Mouse (Mus musculus) ES-CJ7 (cell line): ENCODE measurements around the gene Stox2.

Source experiments
- DNase-seq: peaks from one replicate; pipeline ENCODE4 v3.0.0; 2011; ENCODE audit warnings: low read depth, low spot score

Stox2 gene

DNA sequence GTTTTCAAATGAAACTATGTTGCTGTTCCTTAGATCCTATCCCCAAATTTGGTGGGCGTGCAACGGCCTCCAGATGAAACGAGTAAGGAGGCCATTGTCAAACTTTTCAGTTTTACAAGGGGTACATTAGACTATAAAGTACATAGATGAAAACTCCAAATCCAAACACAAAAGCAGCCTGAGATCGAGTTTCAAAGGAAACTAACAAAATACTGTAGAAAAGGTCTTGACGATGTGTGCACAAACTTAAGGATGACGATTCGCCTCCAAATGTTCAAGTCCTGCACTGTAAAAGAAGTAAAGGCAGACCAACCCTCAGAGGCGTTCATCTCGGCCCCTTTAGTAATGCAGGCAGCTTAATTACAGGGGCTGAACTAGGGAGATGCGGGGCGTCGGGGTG lies 34.8 kb downstream of the Stox2 start:
- no peak for DNase-seq

DNA sequence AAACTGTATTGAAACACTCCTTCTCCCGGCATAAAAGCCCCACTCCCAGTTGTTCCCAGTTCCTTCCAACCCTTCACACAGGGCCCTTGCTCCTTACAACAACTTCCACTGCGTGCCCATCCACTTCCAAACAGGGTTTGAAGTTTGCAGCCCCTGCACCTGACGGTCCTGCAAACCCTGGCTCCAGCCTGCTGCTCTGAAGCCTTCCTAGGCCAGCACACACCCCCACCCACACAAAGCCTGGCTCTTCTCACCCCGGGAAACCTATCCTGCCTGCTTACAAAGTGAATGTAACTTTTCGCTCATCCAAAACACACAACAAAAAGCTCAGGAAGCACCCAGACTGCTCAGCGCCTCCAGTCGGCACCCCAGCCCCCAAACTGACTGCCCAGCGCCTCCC lies 37.1 kb downstream of the Stox2 start:
- DNase-seq, result no peak

DNA sequence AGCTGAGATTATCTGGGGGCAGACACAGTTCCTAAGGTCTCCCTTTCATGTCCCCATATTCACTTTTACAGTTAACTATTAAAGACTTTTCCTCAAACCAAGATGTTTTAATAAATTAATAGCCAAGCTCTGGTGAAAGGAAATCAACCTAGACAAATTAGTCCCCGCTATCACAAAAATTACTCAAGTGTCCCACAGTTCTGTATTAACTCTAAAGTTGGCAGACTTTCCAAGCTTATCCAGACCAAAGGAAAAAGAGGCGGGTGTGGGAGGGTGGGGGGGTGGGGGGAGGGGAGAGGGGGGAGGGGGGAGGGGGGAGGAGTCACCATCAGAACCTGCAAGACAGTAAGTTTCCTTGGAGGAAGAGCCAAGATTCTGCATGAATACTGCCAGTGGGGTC lies 41.3 kb downstream of the Stox2 start:
- no peak for DNase-seq

DNA sequence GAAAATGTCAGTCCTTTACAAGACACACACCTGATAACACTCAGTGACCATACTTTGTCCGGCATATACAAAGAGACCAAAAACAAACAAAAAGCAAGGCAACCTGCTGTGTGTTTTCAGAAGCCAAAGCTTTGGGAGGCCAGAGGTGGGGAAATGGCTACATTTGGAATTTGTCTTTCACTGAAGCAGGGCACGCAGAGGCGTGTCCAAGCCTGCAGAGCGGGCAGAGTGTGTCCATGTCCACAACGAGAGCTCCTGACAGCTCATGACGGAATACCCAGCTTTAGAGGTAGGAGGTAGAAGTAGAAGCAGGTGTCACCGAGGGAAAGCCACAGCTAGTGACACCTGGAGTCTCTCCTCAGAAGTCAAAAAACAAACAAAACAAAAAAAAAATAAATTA lies 53.2 kb downstream of the Stox2 start:
- DNase-seq, result no peak

DNA sequence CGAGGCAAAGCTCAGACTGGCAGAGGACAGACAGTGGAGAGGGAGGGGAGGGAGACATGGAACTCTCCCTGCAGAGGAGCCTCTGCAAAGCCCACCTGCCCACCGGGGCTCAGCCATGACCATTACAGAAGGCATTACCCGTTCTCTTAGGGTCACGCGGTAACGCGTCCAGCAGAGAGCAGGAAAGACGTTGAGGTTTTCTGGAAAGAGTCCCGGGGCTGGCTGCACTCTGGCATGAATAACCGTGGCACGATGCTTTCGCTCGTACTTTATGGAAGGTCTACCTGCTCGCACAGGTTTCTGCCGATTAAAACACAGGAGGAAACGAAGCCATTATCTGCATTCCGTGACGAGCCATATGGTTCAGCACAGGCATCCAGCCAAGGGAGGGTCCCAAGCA lies 53.9 kb downstream of the Stox2 start:
- DNase-seq, result no peak

DNA sequence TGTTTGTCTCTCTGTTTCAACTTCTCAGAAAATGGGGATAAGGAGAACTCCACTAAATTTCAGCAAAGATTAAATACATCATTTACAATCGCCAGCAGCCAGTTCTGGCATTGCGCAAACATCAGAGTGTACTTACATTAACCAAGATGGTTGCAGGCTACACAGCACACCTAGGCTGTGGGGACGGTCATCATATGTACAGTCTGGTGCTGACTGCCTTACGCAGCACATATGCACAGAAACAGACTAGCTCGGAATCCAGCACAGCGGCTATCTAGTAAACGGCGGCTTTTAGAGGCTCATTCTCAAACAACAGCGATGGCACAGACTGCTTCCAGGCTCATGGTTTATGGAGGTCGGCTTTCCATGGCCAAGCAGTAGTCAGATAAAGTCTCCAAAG lies 54.3 kb downstream of the Stox2 start:
- DNase-seq, result no peak

DNA sequence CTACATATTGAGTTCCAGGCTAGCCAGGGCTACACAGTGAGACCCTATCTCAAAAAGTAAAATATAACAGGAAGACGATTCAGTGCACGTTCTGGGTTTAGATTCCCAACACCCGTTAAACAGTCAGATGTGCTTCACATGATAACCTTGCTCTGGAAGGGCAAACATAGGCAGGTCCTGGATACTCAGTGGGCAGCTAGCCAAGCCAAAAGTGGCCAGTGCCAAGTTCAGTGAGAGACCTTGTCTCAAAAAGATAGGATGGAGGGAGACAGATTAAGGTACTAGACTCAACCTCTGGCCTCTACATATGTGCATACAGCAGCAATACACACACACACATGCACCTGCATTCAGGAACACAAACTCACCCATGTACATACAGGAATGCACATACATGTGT lies 56.7 kb downstream of the Stox2 start:
- DNase-seq, result no peak

DNA sequence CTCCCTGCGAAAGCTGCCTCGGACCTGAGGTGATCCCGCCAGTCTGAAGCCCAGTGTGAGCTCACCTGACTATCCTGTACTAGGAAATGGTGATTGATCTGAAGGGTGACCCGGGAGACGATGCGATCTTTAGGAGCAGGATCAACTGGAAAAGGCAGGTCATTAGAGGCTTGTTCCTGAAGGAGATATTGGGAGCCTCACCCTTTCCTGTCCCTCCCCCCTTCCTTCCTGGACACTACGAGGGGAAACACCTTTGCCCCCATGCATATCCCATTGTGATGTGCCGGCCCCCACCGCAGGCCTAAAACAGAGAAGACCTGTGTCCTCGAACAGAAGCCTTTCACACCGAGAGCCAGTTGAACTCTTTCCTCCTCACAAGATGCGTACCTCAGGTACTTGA lies 58.0 kb downstream of the Stox2 start:
- DNase-seq, result no peak

DNA sequence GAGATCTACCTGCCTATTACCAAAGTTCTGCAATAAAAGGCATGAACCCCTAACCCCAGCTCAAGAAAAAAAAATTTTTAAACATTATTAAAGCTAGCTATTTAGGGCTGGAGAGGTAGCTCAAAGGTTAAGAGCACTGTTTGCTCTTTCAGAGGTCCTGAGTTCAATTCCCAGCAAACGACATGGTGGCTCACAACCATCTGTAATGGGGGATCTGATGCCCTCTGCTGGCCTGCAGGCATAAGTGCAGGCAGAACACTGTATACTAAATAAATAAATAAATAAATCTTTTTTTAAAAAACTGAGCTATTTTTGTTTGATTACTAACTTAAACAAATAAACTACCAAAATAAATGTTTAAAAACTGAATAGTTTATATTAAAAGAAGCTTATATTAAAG lies 60.4 kb downstream of the Stox2 start:
- DNase-seq, result peak; percentile 62

DNA sequence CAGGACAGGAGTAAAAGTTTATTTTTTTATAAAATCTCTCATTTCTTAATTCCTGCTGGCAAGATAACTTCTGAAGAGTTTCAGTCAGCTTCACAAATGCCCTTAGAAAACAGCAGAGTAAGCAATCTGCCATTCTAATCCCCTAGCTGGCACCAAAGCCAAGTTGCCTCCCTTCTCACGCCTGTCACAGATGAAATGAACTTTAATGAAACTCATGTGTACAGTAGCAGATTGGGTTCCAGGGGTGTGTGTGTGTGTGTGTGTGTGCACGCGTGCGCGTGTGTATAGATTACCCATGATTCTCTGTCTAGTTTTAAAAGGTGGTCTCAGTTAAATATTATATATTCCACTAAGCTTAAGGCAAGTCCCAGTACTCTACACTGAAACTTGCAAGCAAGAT lies 62.0 kb downstream of the Stox2 start:
- no peak for DNase-seq

DNA sequence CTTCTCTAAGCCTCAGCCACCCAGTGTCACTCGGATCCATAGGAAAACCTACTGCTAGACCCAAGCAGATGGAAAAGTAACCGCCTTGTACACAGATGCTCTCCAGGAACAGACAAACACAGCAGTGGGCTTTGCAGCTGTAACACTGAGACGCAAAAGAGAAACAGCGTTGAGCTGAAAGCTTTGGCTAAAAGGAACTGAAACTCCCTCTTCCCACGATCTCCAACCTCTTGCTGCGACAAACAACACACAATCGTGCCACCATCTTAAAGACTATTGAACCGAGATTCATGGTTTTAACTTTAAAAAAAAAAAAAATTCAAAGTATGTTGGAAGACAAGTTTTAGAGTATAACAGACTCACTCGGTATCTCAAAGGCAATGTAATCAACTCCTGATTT lies 62.5 kb downstream of the Stox2 start:
- DNase-seq, result no peak

DNA sequence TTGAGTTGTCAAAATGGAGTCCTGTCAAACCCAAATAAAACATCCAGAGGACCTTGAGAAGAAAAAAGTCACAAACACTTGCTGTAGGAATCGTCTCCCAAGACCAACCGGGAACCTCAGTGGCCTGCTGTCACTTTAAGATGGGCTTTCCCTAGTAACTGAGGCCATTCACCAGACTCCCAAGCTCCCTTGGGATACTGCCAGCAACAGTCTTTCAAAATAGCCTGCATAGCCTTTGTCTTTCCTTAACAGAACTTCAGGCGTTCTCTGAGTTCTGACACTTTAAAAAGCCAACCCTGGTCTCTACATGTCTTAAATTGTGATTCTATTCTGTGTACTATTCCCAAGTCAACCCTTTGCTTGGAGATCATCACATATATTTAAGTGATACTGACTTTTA lies 64.9 kb downstream of the Stox2 start:
- no peak for DNase-seq

DNA sequence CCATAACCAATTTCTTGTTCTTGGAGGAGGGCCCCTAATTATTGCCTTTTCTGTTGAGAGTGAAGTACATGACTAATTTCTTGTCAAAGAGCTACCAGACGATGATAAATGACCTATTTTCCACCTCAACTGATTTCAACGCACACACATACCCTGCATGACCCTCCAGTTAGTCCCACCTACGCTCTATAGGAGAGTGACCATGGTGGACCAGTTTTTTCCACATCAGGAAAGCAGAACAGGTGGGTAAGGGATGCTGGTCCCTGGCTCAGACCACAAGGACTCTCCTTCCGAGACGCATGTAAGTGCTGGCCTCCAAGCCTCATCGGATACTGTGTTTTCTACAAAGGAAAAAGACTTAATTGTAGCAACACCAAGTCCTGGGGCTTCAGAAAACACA lies 65.4 kb downstream of the Stox2 start:
- DNase-seq, result no peak

DNA sequence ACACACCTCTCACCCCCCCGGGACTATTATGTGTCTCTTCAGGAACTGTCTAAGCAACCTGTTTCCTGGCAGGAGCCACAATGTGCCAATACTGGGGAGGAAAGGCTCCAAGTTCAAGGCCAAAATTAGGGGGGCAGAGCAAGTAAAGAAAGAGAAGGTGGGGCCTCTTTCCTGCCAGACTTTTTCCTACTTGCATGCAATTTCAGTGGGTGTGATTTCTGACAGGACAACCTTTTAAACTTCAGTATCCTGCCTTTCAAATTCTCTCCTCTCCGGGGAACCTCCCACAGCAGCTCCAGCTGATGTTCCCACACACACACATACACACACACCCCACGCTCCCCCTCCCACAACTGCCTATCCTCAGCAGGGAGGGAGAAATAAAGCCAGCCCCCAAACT lies 66.1 kb downstream of the Stox2 start:
- DNase-seq, result no peak

DNA sequence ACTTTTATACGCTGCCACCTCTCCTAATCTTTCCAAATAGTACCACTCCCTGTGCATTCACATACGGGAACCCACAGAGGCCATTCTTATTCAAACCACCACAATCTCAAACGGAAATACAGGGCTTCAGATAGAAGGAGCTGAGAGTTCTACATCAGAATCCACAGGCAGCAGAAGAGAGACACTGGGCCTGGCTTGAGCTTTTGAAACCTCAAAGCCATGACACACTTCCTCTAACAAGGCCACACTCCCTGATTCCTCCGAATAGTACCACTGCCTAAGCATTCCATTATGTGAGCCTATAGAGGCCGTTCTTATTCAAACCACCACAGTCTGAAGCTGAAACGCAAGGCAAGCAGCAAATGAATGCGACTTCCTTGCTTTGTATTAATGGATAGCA lies 69.5 kb downstream of the Stox2 start:
- no peak for DNase-seq

DNA sequence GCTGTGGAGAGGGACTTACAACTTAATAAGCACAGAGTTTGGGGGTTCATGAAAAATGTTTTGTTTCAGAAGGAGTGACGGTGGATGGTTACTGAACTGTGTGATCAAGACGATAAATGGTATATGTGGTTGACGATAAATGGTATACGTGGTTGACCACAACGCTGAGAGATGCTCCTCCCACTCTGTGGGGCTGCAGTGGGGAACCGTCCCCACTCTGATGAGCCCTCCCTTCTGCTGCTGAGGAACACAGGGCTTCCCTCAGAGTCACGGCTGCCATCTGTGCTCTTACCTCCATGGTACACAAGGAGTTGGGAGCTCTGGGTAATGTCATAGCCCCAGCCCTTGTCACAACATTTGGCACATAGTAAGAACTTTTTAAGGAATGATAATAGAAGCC lies 72.4 kb downstream of the Stox2 start:
- no peak for DNase-seq

DNA sequence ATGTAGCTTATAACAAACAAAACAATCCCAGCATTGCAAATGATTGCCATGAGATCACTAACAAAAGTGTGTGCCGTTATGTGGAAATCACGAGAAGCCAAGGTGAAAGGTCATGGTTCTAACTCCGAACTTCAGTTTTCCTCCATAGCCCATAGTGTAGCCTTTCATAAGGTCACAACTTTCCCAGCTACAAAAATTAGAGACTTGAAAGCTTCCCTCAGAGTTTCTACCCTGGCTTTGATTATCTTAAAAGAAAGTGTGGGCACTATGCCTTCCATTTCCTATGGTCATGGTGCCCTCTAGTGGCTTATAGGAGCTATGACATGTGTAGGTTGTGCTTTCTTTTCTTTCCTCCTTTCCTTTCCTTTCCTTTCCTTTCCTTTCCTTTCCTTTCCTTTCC lies 74.6 kb downstream of the Stox2 start:
- DNase-seq, result peak; percentile 58

DNA sequence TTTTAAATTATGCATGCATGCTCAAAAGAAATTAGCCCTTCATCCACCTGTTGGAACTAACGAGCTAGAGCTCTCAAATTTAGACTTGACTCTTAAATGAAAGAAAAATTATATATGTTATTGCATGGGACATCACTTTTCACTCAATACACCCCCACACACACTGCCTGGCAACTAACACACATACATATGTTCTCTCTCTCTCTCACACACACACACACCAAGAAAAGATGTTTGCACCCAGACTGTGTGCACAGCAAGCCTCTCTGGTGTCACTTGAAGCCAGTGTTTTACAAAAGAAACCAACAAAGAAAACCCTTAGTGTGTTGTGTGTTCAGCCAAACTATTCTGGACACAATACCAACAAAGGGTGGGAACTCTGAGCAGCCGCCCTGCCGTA lies 75.1 kb downstream of the Stox2 start:
- no peak for DNase-seq

DNA sequence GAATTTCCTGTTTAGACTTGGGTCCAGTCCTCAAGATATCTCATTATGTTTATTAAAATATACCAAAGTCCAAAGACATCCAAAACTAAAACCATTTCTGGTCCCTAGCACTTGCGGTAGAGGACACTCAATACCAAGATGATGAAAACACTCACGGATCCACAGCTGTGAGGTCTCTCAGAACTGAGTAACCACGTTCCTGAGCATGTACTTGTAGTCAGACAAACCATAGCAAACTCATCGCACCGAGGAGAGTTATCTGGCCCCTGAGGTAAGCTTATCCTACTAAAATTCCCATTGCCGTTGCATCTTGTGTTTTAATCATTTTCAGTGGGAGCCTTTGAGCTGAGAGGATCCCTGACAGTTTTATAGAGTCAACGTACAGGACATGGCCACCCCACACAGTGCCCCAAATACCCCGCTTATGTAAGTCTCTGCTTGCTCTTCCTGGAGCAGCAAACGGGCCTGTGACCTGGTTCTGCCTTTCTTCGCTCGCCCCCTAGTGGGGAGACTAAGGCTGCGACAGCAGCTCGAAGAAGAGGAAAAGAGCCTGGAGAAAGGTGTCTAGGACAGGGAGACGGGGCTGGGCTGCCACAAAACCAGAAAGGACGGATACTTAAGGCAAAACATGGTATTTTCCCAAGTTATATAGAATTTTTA lies 75.6 kb downstream of the Stox2 start:
- DNase-seq, result peak; percentile 87

DNA sequence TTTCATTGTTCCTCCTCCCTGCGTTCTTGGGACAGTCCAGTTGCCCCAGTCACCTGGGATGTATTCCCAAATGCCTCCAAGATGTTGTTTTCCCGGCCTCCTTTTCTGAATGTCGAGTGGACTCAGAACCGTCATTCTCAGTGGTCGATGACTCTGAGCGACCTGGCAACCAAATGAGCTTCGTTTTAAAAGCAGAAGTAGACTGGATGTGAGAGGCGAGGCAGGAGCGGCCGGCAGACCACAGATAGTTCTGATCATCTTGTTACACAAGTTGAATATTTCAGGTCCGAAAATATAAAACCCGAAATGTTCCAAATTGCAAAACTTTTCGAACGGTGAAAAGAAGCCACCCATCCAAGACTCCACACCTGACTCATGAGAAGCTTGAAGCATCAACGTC lies 76.2 kb downstream of the Stox2 start:
- no peak for DNase-seq

DNA sequence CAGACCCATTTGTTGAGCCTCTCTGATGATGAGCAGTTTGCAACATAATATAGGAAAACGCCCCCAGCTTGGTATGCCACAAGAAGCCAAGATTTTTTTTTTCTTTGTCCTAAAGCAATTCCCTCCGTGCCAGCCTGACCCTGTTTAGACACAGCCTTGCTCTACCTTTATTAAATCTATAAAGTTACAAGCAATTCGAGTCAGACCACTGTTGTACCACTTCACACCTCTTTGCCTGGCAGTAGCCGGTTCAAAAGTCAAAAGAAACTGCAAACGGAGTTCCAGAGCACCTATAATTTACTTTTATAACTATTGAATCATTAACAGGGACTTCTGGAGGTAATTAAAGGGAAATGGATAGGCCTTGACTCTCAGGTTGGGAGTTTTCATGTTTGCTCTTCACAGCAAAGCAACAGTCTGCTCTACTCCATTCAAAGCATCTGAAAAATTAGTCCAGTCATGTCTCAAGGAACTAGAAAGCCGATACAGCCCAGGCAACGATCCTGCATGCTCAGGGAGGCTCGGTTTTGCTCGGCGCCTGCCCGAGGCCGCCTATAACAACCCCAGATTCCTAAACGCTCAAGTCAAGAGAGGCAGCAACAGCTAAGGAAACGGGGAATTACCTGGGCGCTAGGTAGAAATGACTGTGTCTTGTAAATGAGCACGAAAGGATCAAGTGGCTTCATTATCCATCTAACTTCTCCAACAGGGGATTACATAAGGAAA lies 77.0 kb downstream of the Stox2 start:
- DNase-seq, result no peak

DNA sequence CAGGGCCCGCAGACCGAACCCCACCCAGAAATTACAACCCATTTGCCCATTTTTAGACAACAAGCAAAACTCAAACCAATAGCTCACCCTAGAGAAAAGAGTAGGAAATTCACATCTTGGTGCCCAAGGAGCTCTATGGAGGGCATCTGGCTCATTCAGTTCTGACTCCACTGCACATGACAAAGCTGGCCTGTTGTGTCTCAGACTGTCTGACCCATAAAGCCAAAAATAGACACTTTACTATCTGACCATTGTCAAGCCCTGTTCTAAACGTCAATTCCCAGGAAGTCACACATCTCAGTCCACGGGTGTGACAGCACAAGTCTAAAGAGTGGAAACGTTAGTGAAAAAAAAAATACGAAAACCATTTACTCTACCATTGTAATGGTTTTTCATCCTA lies 79.1 kb downstream of the Stox2 start:
- no peak for DNase-seq

DNA sequence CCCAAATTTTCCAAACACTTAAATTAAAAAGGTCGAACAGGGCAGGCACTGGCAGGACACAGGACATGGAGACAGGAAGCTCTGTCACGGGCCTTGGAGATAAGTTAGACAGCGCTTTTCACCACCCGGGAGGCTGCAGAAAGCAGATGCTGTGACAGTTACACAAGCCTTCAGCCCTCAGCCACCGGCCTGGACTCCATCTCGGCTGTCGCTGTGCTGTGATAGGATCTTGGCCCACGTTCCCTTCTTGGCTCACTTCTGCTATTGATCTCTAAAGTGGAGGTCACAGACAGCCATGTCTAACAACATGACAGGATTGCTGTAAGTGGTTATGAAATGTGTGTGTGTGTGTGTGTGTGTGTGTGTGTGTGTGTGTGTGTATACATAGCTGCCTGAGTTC lies 82.9 kb downstream of the Stox2 start:
- no peak for DNase-seq
